Mouse (Mus musculus): ENCODE data around the gene Pkdcc.

Pkdcc gene

GRCm38 (mm10) chr17:83244502-83244901, 29.4 kb downstream of the Pkdcc start:
- intact Hi-C loops (cut with DNase I): no loop called here

GRCm38 (mm10) chr17:83245460-83245859, 30.4 kb downstream of the Pkdcc start:
- intact Hi-C loops (cut with DNase I): no loop called here

- intact Hi-C loops (cut with DNase I): loop anchor here (2.0 kb wide), 1 partner anchor 203 kb away; no protein-coding TSS in a partner anchor
Observed at GRCm38 (mm10) chr17:83246090-83246489, 31.0 kb downstream of the Pkdcc start.

- intact Hi-C loops (cut with DNase I): loop anchor here (2.0 kb wide), 1 partner anchor 204 kb away; no protein-coding TSS in a partner anchor
Observed at GRCm38 (mm10) chr17:83247176-83247575, 32.1 kb downstream of the Pkdcc start.

- intact Hi-C loops (cut with DNase I): no loop called here
Observed at GRCm38 (mm10) chr17:83248467-83248866, 33.4 kb downstream of the Pkdcc start.

GRCm38 (mm10) chr17:83250903-83251526, 35.9 kb downstream of the Pkdcc start:
- intact Hi-C loops (cut with DNase I): loop anchor here (5.0 kb wide), 1 partner anchor 224 kb away; no protein-coding TSS in a partner anchor

GRCm38 (mm10) chr17:83253051-83253649, 38.1 kb downstream of the Pkdcc start:
- intact Hi-C loops (cut with DNase I): loop anchor here (5.0 kb wide), 1 partner anchor 226 kb away; no protein-coding TSS in a partner anchor

- intact Hi-C loops (cut with DNase I): no loop called here
Observed at GRCm38 (mm10) chr17:83267202-83268128, 52.4 kb downstream of the Pkdcc start.

- intact Hi-C loops (cut with DNase I): loop anchor here (5.0 to 10.0 kb wide), 3 partner anchors 363 to 583 kb away; partner anchors contain the start of gene Kcng3
Observed at GRCm38 (mm10) chr17:83271509-83271908, 56.4 kb downstream of the Pkdcc start.

- intact Hi-C loops (cut with DNase I): loop anchor here (5.0 to 10.0 kb wide), 3 partner anchors 362 to 582 kb away; partner anchors contain the start of gene Kcng3
Observed at GRCm38 (mm10) chr17:83272641-83273040, 57.5 kb downstream of the Pkdcc start.

GRCm38 (mm10) chr17:83273636-83274035, 58.5 kb downstream of the Pkdcc start:
- intact Hi-C loops (cut with DNase I): loop anchor here (5.0 to 10.0 kb wide), 3 partner anchors 361 to 581 kb away; partner anchors contain the start of gene Kcng3

GRCm38 (mm10) chr17:83274101-83274500, 59.0 kb downstream of the Pkdcc start:
- intact Hi-C loops (cut with DNase I): loop anchor here (5.0 to 10.0 kb wide), 3 partner anchors 361 to 581 kb away; partner anchors contain the start of gene Kcng3

All from adrenal gland (tissue).